Mouse (Mus musculus) thymus, adult 2 months (tissue): Measurements from ENCODE around the gene Ptpn1. TPM values are rescaled to one million over a fixed set of nuclear protein-coding genes. Genes with fewer than 3 reads are reported as not detected.

Experiments used
- DNase-seq: peaks from one replicate; pipeline ENCODE4 v3.0.0; 2021
- H3K27ac ChIP-seq: fragments of 200-500 bp; 2 replicates; pipeline ENCODE4 v1.5.1; 2012; ENCODE audit warnings: low read length, control low read depth; ENCODE audit not compliant: control insufficient read depth, insufficient read depth
- H3K27me3 ChIP-seq: fragments of 200-500 bp; 2 replicates; pipeline ENCODE4 v1.6.1; 2012; ENCODE audit warnings: mild to moderate bottlenecking, low read length, moderate library complexity, mixed read lengths; ENCODE audit not compliant: control insufficient read depth, insufficient read depth
- H3K36me3 ChIP-seq: fragments of 200-500 bp; 2 replicates; pipeline ENCODE4 v1.6.1; 2012; ENCODE audit warnings: mild to moderate bottlenecking, low read length, moderate library complexity; ENCODE audit not compliant: control insufficient read depth, insufficient read depth
- H3K4me1 ChIP-seq: fragments of 200-500 bp; replicated peaks from 2 replicates; pipeline ENCODE4 v1.6.1; 2012; ENCODE audit warnings: low read length; ENCODE audit not compliant: control insufficient read depth, insufficient read depth
- H3K4me3 ChIP-seq: fragments of 200-500 bp; 2 replicates; pipeline ENCODE4 v1.5.1; 2012; ENCODE audit warnings: mild to moderate bottlenecking, low read length, control low read depth, moderate library complexity; ENCODE audit not compliant: control insufficient read depth, insufficient read depth
- CTCF ChIP-seq: fragments of 200-500 bp; IDR thresholded peaks from 2 replicates; pipeline ENCODE4 v1.5.1; 2012; ENCODE audit warnings: mild to moderate bottlenecking, control low read depth, low read length, moderate library complexity, borderline replicate concordance; ENCODE audit not compliant: control insufficient read depth, poor library complexity, insufficient read depth; ENCODE audit errors: extremely low read depth
- POLR2A ChIP-seq: fragments of 200-500 bp; IDR thresholded peaks from 2 replicates; pipeline ENCODE4 v1.6.1; 2012; ENCODE audit warnings: mild to moderate bottlenecking, low read length, control low read depth, moderate library complexity; ENCODE audit not compliant: control insufficient read depth, poor library complexity, insufficient read depth; ENCODE audit errors: extremely low read depth
- WGBS: fragments of 180-500 bp; shearing (Covaris S2); methylation state at CpG from one replicate; pipeline ENCODE4 v1.1.7; 2018; 5-methylcytosine and 5-hydroxymethylcytosine counted together
- polyA plus RNA-seq: library from polyadenylated mRNA; depleted of rRNA; stranded (reverse); fragments of >200 nt; gene quantifications from 2 replicates; pipeline ENCODE4 v1.2.3, GENCODE M21; 2012

The Ptpn1 gene
- polyA plus RNA-seq, 1 experiment, result 97.8 TPM

GRCm38 (mm10) chr2:167959384-167959911, 27.6 kb downstream of the Ptpn1 start:
- Histone ChIP-seq H3K4me3 (no peak overlapping the region), H3K27ac (peak overlapping the region; percentile 48; the same call in 1 of the 2 replicates), H3K27me3 (no peaks in the 10 kb centered on the region), H3K36me3 (peaks cover 7% of the 10 kb centered on the region), H3K4me1 (peaks cover 13% of the 10 kb centered on the region)
- WGBS, result 24% methylated on average over 4 of the region's 4 CpGs
- TF ChIP-seq CTCF (no peak), POLR2A (no peak)
- DNase-seq, result no peak

DNA sequence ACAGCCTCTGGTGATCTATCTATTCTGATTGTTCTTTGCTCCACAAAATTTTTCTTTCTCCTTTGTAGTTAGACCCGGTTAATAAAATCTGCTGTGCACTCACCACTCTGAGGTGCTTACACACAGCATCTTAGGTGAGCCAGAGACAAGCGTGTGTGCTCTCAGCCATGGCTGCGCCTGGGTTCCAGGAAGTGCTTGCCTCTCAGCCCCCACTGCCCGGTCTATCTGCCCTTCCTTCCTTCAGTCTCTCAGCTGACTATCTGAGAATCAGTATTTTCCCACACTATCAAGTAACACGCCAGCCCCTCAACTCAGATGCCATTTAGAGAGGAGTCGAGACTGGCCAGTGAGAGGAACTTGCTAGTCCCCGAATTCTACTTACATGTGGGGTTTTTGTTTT, 28.1 kb downstream of the Ptpn1 start:
- no peak for DNase-seq
- H3K4me1 ChIP-seq, result peaks cover 13% of the 10 kb centered on the region
- WGBS, result 28% methylated on average over 7 of the region's 7 CpGs

DNA sequence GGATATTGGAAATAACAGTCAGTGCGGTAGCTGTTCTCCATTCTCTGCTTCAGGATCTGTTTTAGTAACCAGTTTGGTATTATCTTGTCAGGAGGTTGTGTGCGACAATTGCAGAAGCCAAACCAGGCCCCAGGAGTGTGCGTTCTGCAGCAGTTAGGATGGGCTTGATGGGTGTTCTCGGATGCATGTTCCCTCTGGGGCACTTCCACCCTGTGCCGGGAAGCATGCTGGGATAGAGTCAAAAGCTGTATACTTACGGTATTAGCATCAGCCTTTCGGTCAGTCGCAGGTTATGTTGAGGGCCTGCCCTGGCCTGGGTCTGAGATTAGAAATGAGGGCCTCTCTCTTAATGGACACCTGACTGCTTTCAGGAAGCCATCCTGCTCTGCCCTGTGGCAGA, 28.7 kb downstream of the Ptpn1 start:
- peaks cover 18% of the 10 kb centered on the region for H3K36me3 ChIP-seq
- DNase-seq, result no peak
- H3K27ac ChIP-seq, result no peak overlapping the region
- TF ChIP-seq CTCF (no peak), POLR2A (no peak)
- peaks cover 13% of the 10 kb centered on the region for H3K4me1 ChIP-seq
- 94% methylated on average over 8 of the region's 8 CpGs for WGBS
- H3K27me3 ChIP-seq, result no peaks in the 10 kb centered on the region
- no peak overlapping the region for H3K4me3 ChIP-seq

More for the DNA sequence above, 28.1 kb downstream of the Ptpn1 start:
- Histone ChIP-seq H3K4me3 (no peak overlapping the region), H3K36me3 (peaks cover 13% of the 10 kb centered on the region), H3K27ac (no peak overlapping the region), H3K27me3 (no peaks in the 10 kb centered on the region)
- TF ChIP-seq POLR2A (no peak), CTCF (no peak)

- Histone ChIP-seq H3K27me3 (no peaks in the 10 kb centered on the region), H3K27ac (no peak overlapping the region), H3K4me3 (no peak overlapping the region), H3K36me3 (peaks cover 36% of the 10 kb centered on the region), H3K4me1 (peaks cover 13% of the 10 kb centered on the region)
- WGBS, result 87% methylated on average over 6 of the region's 6 CpGs
- DNase-seq, result no peak
- TF ChIP-seq POLR2A (no peak), CTCF (no peak)
These were observed 30.5 kb downstream of the Ptpn1 start for GRCm38 (mm10) chr2:167962347-167962746.

DNA sequence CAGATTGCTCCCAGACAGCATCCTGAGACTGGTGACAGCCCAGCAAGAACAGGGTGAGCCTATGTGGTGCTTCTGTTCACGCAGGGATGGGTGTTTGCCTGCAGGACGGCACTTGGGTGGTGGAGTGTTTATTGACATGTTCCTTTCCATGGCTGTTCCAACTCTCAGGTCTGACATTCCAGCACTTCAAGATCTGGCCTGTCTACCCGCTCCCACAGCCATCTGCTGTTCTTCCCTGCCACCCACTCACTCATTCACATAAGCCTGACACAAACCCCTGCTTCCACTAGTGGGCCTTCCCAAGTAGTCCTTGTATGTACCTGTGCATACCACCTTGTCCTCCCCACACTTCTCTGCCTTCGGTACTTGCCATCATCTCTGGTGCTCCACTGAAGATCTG, 31.3 kb downstream of the Ptpn1 start:
- no peak overlapping the region for H3K27ac ChIP-seq
- H3K4me3 ChIP-seq, result no peak overlapping the region
- H3K4me1 ChIP-seq, result peaks cover 13% of the 10 kb centered on the region
- TF ChIP-seq POLR2A, result no peak
- no peak for TF ChIP-seq CTCF
- H3K36me3 ChIP-seq, result peaks cover 44% of the 10 kb centered on the region
- DNase-seq, result no peak
- 95% methylated on average over 4 of the region's 4 CpGs for WGBS
- H3K27me3 ChIP-seq, result no peaks in the 10 kb centered on the region

DNA sequence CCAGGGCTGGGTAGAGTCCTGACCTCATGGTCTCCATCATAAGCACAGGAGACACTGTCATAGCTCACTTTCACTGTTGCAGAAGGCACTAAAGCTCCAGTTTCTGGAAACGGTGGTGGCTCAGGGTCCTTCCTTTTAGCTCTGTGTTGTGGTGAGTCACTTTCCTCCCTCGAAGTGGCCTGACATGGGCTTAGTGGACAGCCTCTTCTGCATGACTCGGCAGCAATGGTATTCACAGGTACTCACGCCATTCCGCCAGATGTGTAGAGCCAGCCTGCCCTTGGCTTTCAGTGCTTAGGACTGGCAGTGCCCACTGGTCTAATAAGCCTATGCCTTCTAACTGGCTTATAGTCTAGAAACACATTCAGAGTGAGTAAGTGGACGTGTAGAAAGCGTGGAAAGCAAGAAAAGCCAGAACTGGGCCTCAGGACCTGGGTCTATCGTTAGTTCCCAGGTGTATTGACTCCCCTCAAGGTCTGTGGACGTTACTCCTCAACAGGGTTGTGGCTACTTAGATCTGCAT, 32.0 kb downstream of the Ptpn1 start:
- no peak overlapping the region for H3K4me3 ChIP-seq
- WGBS, result 80% methylated on average over 9 of the region's 9 CpGs
- H3K27me3 ChIP-seq, result no peaks in the 10 kb centered on the region
- H3K36me3 ChIP-seq, result peaks cover 46% of the 10 kb centered on the region
- no peak for DNase-seq
- TF ChIP-seq POLR2A (no peak), CTCF (no peak)
- no peak overlapping the region for H3K27ac ChIP-seq
- H3K4me1 ChIP-seq, result peaks cover 10% of the 10 kb centered on the region
